In genomic region chr14:93381163-93381562, GRCm38 (mm10) we compare ENCODE assay signal across 9 mouse cellular contexts.
DNase-seq lines count a peak whose midpoint lies in the region; ATAC-seq and TF ChIP-seq lines count a peak whose summit lies in the region.
"Had no signal": no experiment of that assay in that cellular context is flagged by ENCODE, and none has a peak within 500 bp of the region (broad histone marks: within the 10 kb centered on the region; RNA-seq: fewer than 3 reads in every experiment).

No protein-coding gene starts in this region.

- WGBS in kidney, postnatal 0 days, result 47% methylated on average over 4 of the region's 4 CpGs
- 52% methylated on average over 4 of the region's 4 CpGs for WGBS in kidney, embryonic 16.5 days
- WGBS in midbrain, embryonic 12.5 days, result 41% methylated on average over 4 of the region's 4 CpGs

- no peak overlapping the region for H3K4me2 ChIP-seq in kidney, postnatal 0 days (ENCODE audit: low read length)
- no peak overlapping the region for H3K4me2 ChIP-seq in kidney, embryonic 16.5 days (replicated peaks; ENCODE audit: low read depth, low read length)
- H3K4me2 ChIP-seq in midbrain, embryonic 12.5 days (replicated peaks), result no peak overlapping the region

- no peaks in the 10 kb centered on the region for H3K36me3 ChIP-seq in kidney, postnatal 0 days (ENCODE audit: insufficient read depth, low read length)
- no peaks in the 10 kb centered on the region for H3K36me3 ChIP-seq in kidney, embryonic 16.5 days (ENCODE audit: insufficient read depth, low read length)
- no peaks in the 10 kb centered on the region for H3K36me3 ChIP-seq in midbrain, embryonic 12.5 days

- H3K27me3 ChIP-seq in kidney, postnatal 0 days (ENCODE audit: insufficient read depth, low read length), result no peaks in the 10 kb centered on the region
- no peaks in the 10 kb centered on the region for H3K27me3 ChIP-seq in kidney, embryonic 16.5 days (ENCODE audit: insufficient read depth, low read length)
- no peaks in the 10 kb centered on the region for H3K27me3 ChIP-seq in midbrain, embryonic 12.5 days

- H3K9me3 ChIP-seq in kidney, postnatal 0 days (replicated peaks; ENCODE audit: low read length), result no peaks in the 10 kb centered on the region
- no peaks in the 10 kb centered on the region for H3K9me3 ChIP-seq in kidney, embryonic 16.5 days (ENCODE audit: low read length)
- H3K9me3 ChIP-seq in midbrain, embryonic 12.5 days, result no peaks in the 10 kb centered on the region

- TF ChIP-seq CTCF in kidney, postnatal 0 days (IDR thresholded peaks at IDR 0.05; ENCODE audit: low read depth), result peak; percentile 46; the same call in 1 of the 2 replicates
- peak; percentile 23; the same call in 1 of the 2 replicates for TF ChIP-seq CTCF in embryonic fibroblast, embryonic 13.5 days (IDR thresholded peaks at IDR 0.05; ENCODE audit: borderline replicate concordance, insufficient read depth, low read length)

- H3K4me3 ChIP-seq in kidney, postnatal 0 days (replicated peaks; ENCODE audit: low read depth, low read length), result no peak overlapping the region
- no peak overlapping the region for H3K4me3 ChIP-seq in kidney, embryonic 16.5 days (ENCODE audit: low read length)
- H3K4me3 ChIP-seq in embryonic fibroblast, embryonic 13.5 days (ENCODE audit: insufficient read depth, low read length), result no peak overlapping the region
- H3K4me3 ChIP-seq in midbrain, embryonic 12.5 days, result no peak overlapping the region
- H3K4me3 ChIP-seq: myocyte had no signal

- DNase-seq in kidney, postnatal 0 days (ENCODE audit: low spot score), result no peak
- DNase-seq in adipocyte (ENCODE audit: low spot score), result peak; percentile 58
- no peak for DNase-seq in thymus, adult 18-20 months
- DNase-seq in lung, postnatal 14 days, result no peak

- H3K27ac ChIP-seq in kidney, postnatal 0 days, result no peak overlapping the region
- no peak overlapping the region for H3K27ac ChIP-seq in kidney, embryonic 16.5 days (ENCODE audit: low read length)
- H3K27ac ChIP-seq in embryonic fibroblast, embryonic 13.5 days (ENCODE audit: insufficient read depth, low read length), result no peak overlapping the region
- H3K27ac ChIP-seq in midbrain, embryonic 12.5 days (replicated peaks), result no peak overlapping the region

- H3K9ac ChIP-seq in kidney, postnatal 0 days (ENCODE audit: low read depth, low read length), result no peak overlapping the region
- H3K9ac ChIP-seq in kidney, embryonic 16.5 days (replicated peaks; ENCODE audit: low read length), result no peak overlapping the region
- no peak overlapping the region for H3K9ac ChIP-seq in midbrain, embryonic 12.5 days (replicated peaks)

- H3K4me1 ChIP-seq in kidney, postnatal 0 days (replicated peaks; ENCODE audit: insufficient read depth, low read length), result no peaks in the 10 kb centered on the region
- no peaks in the 10 kb centered on the region for H3K4me1 ChIP-seq in kidney, embryonic 16.5 days (ENCODE audit: insufficient read depth, low read length)
- no peaks in the 10 kb centered on the region for H3K4me1 ChIP-seq in embryonic fibroblast, embryonic 13.5 days (ENCODE audit: control insufficient read depth, insufficient read depth, low read length)
- H3K4me1 ChIP-seq in midbrain, embryonic 12.5 days, result no peaks in the 10 kb centered on the region

- no peak for ATAC-seq in kidney, postnatal 0 days (replicated peaks; ENCODE audit: low FRiP score, low read depth)
- ATAC-seq in kidney, embryonic 16.5 days (ENCODE audit: low FRiP score, low TSS enrichment), result no peak
- peak; percentile 75 for ATAC-seq in midbrain, embryonic 12.5 days (ENCODE audit: low FRiP score, low read depth)
- ATAC-seq in megakaryocyte, adult 5-6 weeks (ENCODE audit: poor library complexity, severe bottlenecking), result no peak

- no peak for TF ChIP-seq POLR2A in embryonic fibroblast, embryonic 13.5 days (IDR thresholded peaks at IDR 0.05; ENCODE audit: low read depth, low read length)
